Mouse (Mus musculus): Measurements from ENCODE around the gene Tdgf1.

Gene Tdgf1

GRCm38 (mm10) chr9:110908631-110909016 lies 37.3 kb downstream of the Tdgf1 start:
- DNase-seq, result no peak

GRCm38 (mm10) chr9:110907838-110908630 lies 37.9 kb downstream of the Tdgf1 start:
- DNase-seq, result no peak

GRCm38 (mm10) chr9:110907201-110907837 lies 38.6 kb downstream of the Tdgf1 start:
- DNase-seq, result no peak

- DNase-seq, result no peak
Measured at GRCm38 (mm10) chr9:110902271-110902670, 43.7 kb downstream of the Tdgf1 start.

GRCm38 (mm10) chr9:110901204-110901603 lies 44.8 kb downstream of the Tdgf1 start:
- no peak for DNase-seq

GRCm38 (mm10) chr9:110899451-110900008 lies 46.4 kb downstream of the Tdgf1 start:
- no peak for DNase-seq

- DNase-seq, result no peak
Measured at GRCm38 (mm10) chr9:110896595-110896994, 49.4 kb downstream of the Tdgf1 start.

GRCm38 (mm10) chr9:110895994-110896393 lies 50.0 kb downstream of the Tdgf1 start:
- no peak for DNase-seq

GRCm38 (mm10) chr9:110895507-110895906 lies 50.5 kb downstream of the Tdgf1 start:
- DNase-seq, result no peak

GRCm38 (mm10) chr9:110893429-110893828 lies 52.5 kb downstream of the Tdgf1 start:
- DNase-seq, result no peak

- no peak for DNase-seq
Measured at GRCm38 (mm10) chr9:110892552-110892951, 53.4 kb downstream of the Tdgf1 start.

- DNase-seq, result peak; percentile 43
Measured at GRCm38 (mm10) chr9:110891077-110891828, 54.7 kb downstream of the Tdgf1 start.

- DNase-seq, result peak; percentile 60
Measured at GRCm38 (mm10) chr9:110890026-110890783, 55.8 kb downstream of the Tdgf1 start.
